Mouse (Mus musculus): ENCODE results near the gene 2310034G01Rik. TPM values are rescaled to one million over a fixed set of nuclear protein-coding genes. Genes with fewer than 3 reads are reported as not detected.

Gene 2310034G01Rik
- polyA plus RNA-seq, 1 experiment from 2014 or later: 2.8 TPM

DNA sequence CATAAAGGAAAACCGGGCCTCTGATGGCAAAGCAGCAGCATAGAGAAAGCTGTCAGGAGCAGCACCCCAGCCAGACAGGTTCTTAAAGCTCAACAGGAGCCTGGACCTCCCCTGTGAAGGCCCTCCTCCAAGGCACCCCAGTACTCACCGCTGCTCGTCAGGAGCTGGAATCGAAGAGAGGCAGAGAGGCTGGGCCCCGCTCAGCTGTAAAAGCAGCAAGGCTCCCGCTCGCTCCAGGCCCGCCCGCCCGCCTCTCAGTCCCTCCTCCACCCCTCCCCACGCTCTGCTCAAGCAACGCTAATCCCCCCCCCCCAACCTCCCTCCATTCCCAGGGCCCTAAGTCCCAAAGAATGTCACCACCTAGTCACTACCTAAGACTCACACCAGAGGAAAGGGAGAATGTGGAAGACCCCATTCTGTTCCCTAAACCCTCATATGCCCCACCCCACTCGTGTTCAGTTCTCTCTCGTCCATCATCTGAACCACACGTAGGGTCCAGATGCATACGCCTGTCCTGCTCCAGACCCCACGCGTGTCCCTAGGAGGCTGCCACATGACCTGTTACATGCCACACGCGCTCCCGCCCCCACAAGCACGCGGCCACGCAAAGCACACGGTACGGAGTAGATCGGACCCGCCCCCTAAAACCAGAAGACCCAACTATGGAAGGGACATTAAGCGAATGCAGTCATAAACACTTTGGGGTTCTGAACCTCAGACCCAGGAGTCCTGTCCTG is 23.9 kb downstream of the 2310034G01Rik start:
- H3K27ac ChIP-seq: peak overlapping the region; percentile 97
- H3K4me2 ChIP-seq (replicated peaks): peak overlapping the region; percentile 100
- no peaks in the 10 kb centered on the region for H3K9me3 ChIP-seq (ENCODE audit: control insufficient read depth, low read length)
- peak overlapping the region; percentile 65 for H3K4me3 ChIP-seq (replicated peaks; ENCODE audit: low read length)
- 3% methylated on average over 25 of the region's 29 CpGs for WGBS
- DNase-seq (ENCODE audit: low spot score) (peak; percentile 26), ATAC-seq (ENCODE audit: low FRiP score) (no peak)
- peak overlapping the region; percentile 74 for H3K9ac ChIP-seq
- peaks cover 16% of the 10 kb centered on the region for H3K36me3 ChIP-seq (replicated peaks; ENCODE audit: control insufficient read depth, insufficient read depth)
- peaks cover 10% of the 10 kb centered on the region for H3K27me3 ChIP-seq (ENCODE audit: control insufficient read depth, insufficient read depth, low read length)
- H3K4me1 ChIP-seq (replicated peaks; ENCODE audit: control insufficient read depth, insufficient read depth, low read length): peaks cover 66% of the 10 kb centered on the region

DNA sequence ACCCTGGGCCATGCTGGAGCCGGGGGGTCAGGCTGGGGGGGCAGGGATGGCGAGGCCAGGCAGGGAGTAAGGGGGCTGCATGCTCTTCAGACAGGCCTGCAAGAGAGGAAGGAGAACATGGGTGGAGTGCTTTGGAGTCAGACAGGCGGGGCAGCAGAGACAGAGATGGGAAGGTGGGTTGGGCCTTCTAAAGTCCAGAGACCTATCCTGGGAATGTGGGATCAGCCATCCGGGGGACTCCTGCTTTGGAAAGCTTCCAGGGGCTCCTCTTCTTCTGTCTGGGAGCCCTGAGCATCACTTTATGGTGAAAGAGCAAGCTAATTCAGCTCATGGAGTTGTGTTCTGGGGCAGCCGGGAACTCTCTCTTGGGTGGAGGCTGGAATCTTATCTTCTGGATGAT is 25.2 kb downstream of the 2310034G01Rik start:
- Histone ChIP-seq H3K4me2 (replicated peaks) (peak overlapping the region; percentile 100), H3K4me1 (replicated peaks; ENCODE audit: control insufficient read depth, insufficient read depth, low read length) (peaks cover 67% of the 10 kb centered on the region), H3K27ac (no peak overlapping the region), H3K36me3 (replicated peaks; ENCODE audit: control insufficient read depth, insufficient read depth) (peaks cover 4% of the 10 kb centered on the region; the same call in 1 of the 2 replicates), H3K27me3 (ENCODE audit: control insufficient read depth, insufficient read depth, low read length) (peaks cover 18% of the 10 kb centered on the region), H3K9ac (peak overlapping the region; percentile 74), H3K4me3 (replicated peaks; ENCODE audit: low read length) (peak overlapping the region; percentile 65), H3K9me3 (ENCODE audit: control insufficient read depth, low read length) (no peaks in the 10 kb centered on the region)
- ATAC-seq (ENCODE audit: low FRiP score) (no peak), DNase-seq (ENCODE audit: low spot score) (no peak)
- 72% methylated on average over 5 of the region's 5 CpGs for WGBS

DNA sequence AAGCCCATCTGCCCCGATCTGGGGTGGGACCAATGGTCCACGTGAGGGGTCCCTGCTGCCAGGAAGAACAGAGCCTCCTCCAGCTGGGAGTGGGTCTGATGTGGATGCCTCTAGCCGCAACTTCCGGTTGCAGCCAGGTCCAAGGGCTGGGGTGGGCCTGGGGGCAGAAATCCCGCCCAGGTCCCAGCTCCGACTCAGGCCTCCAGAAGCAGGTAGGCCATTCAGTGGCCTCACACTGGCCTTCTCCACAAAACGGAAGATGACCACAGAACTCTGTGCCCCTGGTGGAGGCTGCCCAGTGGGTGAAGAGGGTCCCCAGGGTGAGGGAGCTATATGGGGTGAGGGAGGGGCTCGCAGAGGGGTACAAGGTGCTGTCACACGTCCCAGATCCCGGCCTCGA is 25.7 kb downstream of the 2310034G01Rik start:
- peaks cover 67% of the 10 kb centered on the region for H3K4me1 ChIP-seq (replicated peaks; ENCODE audit: control insufficient read depth, insufficient read depth, low read length)
- WGBS: 73% methylated on average over 11 of the region's 11 CpGs
- DNase-seq (ENCODE audit: low spot score): no peak

DNA sequence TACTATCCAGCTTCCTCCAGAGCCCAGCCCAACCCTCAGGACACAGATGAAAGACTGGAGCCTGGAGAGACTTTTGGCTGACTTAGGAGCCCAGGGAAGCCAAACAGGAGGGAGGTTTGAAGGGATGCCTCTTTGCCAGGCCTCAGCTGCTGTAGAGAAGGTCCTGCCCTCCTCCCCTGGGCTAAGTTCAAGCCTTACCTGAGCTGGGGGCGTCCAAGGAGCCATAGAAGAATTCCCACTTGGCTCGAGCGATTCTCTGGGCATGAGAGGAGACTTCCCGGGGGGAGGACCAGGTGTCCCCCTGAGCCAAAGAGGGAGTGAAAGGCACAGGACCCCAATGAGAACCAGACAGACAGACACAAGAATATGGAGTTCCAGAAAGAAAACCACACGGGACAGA is 26.4 kb downstream of the 2310034G01Rik start:
- 68% methylated on average over 5 of the region's 5 CpGs for WGBS
- DNase-seq (ENCODE audit: low spot score) (no peak), ATAC-seq (ENCODE audit: low FRiP score) (no peak)
- no peak overlapping the region for H3K9ac ChIP-seq
- H3K27me3 ChIP-seq (ENCODE audit: control insufficient read depth, insufficient read depth, low read length): peaks cover 28% of the 10 kb centered on the region
- H3K4me2 ChIP-seq (replicated peaks): peak overlapping the region; percentile 100; the same call in 1 of the 2 replicates
- no peaks in the 10 kb centered on the region for H3K9me3 ChIP-seq (ENCODE audit: control insufficient read depth, low read length)
- H3K4me1 ChIP-seq (replicated peaks; ENCODE audit: control insufficient read depth, insufficient read depth, low read length): peaks cover 67% of the 10 kb centered on the region
- no peak overlapping the region for H3K4me3 ChIP-seq (replicated peaks; ENCODE audit: low read length)
- 0 out of 2 replicates have a peak, but pooled peaks cover 4% of the 10 kb centered on the region for H3K36me3 ChIP-seq (replicated peaks; ENCODE audit: control insufficient read depth, insufficient read depth)
- H3K27ac ChIP-seq: no peak overlapping the region

More for the DNA sequence above, 25.7 kb downstream of the 2310034G01Rik start:
- Histone ChIP-seq H3K27me3 (ENCODE audit: control insufficient read depth, insufficient read depth, low read length) (peaks cover 23% of the 10 kb centered on the region), H3K9ac (peak overlapping the region; percentile 74; the same call in 1 of the 2 replicates), H3K27ac (no peak overlapping the region), H3K36me3 (replicated peaks; ENCODE audit: control insufficient read depth, insufficient read depth) (0 out of 2 replicates have a peak, but pooled peaks cover 4% of the 10 kb centered on the region), H3K9me3 (ENCODE audit: control insufficient read depth, low read length) (no peaks in the 10 kb centered on the region), H3K4me3 (replicated peaks; ENCODE audit: low read length) (no peak overlapping the region), H3K4me2 (replicated peaks) (peak overlapping the region; percentile 100)
- no peak for ATAC-seq (ENCODE audit: low FRiP score)

DNA sequence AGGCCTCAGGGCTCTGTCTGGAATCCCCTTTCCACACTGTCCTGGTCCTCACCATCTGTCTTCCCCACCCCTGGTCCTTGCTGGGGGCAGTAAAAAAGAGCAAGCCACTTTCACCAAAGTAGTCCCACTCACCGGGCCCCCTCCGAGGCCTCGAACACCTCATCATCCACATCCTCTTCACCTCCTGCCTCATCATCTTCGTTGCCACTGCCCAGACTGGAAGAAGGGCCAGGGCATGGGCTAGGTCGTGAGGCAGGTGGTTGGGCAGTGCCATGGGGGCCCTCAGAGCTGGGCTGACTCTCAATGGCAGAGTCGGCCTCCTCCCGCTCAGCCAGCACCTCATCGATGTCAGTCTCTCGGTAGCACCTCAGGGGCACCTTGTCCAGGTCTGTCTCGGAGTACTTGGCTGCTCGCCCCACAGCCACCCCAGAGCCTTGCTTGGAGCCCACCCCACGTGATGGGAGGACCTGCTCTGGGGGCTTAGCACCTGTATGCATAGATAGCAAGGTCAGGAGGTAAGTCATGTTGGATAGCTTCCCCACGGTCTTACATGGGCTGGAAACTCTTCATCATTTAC is 27.0 kb downstream of the 2310034G01Rik start:
- ATAC-seq (ENCODE audit: low FRiP score): no peak
- H3K9me3 ChIP-seq (ENCODE audit: control insufficient read depth, low read length): no peaks in the 10 kb centered on the region
- H3K4me3 ChIP-seq (replicated peaks; ENCODE audit: low read length): no peak overlapping the region
- H3K27me3 ChIP-seq (ENCODE audit: control insufficient read depth, insufficient read depth, low read length): peaks cover 34% of the 10 kb centered on the region
- no peak overlapping the region for H3K27ac ChIP-seq
- peaks cover 73% of the 10 kb centered on the region for H3K4me1 ChIP-seq (replicated peaks; ENCODE audit: control insufficient read depth, insufficient read depth, low read length)
- 84% methylated on average over 13 of the region's 13 CpGs for WGBS
- H3K9ac ChIP-seq: peak overlapping the region; percentile 40
- DNase-seq (ENCODE audit: low spot score): no peak
- no peak overlapping the region for H3K4me2 ChIP-seq (replicated peaks)
- 0 out of 2 replicates have a peak, but pooled peaks cover 4% of the 10 kb centered on the region for H3K36me3 ChIP-seq (replicated peaks; ENCODE audit: control insufficient read depth, insufficient read depth)

DNA sequence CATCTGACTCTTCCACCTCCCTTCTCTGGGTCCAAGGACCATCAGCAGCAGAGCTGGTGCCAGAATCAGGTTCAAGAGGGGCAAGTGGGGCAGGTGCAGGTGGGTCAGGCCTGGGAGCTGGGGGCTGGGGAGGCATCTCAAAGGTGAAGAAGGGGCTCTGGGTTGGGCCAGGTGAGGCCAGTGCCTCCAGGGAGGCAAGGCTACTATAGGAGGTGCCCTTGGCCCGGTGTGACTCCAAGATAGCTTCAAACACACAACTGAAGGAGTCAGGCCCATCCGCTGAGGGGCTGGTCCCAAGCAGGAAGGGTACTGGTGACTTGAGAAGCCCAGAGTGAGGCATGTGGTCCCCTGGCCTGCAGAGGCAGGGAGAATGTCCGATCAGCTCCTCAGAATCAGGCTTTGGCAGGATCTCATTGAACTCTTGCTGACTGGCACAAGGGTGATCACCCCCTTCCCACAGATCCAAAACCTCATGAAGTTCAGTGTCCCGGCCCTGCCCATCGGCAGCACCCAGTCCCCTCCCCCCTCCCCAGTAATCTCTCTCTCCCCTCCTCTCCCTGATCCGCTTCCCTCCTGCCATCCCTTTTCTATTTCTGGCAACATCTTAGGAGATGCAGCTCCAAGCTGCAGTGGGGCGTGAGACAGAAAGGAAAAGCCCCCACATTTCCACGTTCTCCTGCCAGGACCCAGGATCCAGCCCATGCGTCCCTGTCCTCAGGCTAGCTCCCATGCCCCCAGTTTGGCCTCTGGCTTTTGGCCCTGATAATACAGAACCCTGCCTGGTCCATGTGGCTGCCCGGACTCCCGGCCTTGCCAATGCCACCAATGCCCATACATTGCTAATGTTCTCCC is 27.7 kb downstream of the 2310034G01Rik start:
- WGBS: 58% methylated on average over 11 of the region's 11 CpGs
- Histone ChIP-seq H3K4me3 (replicated peaks; ENCODE audit: low read length) (no peak overlapping the region), H3K4me1 (replicated peaks; ENCODE audit: control insufficient read depth, insufficient read depth, low read length) (peaks cover 75% of the 10 kb centered on the region), H3K36me3 (replicated peaks; ENCODE audit: control insufficient read depth, insufficient read depth) (0 out of 2 replicates have a peak, but pooled peaks cover 4% of the 10 kb centered on the region), H3K27ac (peak overlapping the region; percentile 81), H3K4me2 (replicated peaks) (peak overlapping the region; percentile 36), H3K27me3 (ENCODE audit: control insufficient read depth, insufficient read depth, low read length) (peaks cover 37% of the 10 kb centered on the region), H3K9me3 (ENCODE audit: control insufficient read depth, low read length) (no peaks in the 10 kb centered on the region), H3K9ac (peak overlapping the region; percentile 40)
- ATAC-seq (ENCODE audit: low FRiP score) (no peak), DNase-seq (ENCODE audit: low spot score) (no peak)

- WGBS: 17% methylated on average over 6 of the region's 6 CpGs
- DNase-seq (ENCODE audit: low spot score) (peak; percentile 64), ATAC-seq (ENCODE audit: low FRiP score) (peak; percentile 60)
- no peaks in the 10 kb centered on the region for H3K9me3 ChIP-seq (ENCODE audit: control insufficient read depth, low read length)
- H3K36me3 ChIP-seq (replicated peaks; ENCODE audit: control insufficient read depth, insufficient read depth): 0 out of 2 replicates have a peak, but pooled peaks cover 4% of the 10 kb centered on the region
- peak overlapping the region; percentile 40 for H3K9ac ChIP-seq
- H3K4me1 ChIP-seq (replicated peaks; ENCODE audit: control insufficient read depth, insufficient read depth, low read length): peaks cover 80% of the 10 kb centered on the region
- peak overlapping the region; percentile 81 for H3K27ac ChIP-seq
- peaks cover 48% of the 10 kb centered on the region for H3K27me3 ChIP-seq (ENCODE audit: control insufficient read depth, insufficient read depth, low read length)
- H3K4me2 ChIP-seq (replicated peaks): peak overlapping the region; percentile 36
- 0 out of 2 replicates have a peak overlapping the region, but pooled peaks have one; percentile 3 for H3K4me3 ChIP-seq (replicated peaks; ENCODE audit: low read length)
Observed at GRCm38 (mm10) chr19:46321101-46321943, 28.8 kb downstream of the 2310034G01Rik start.

GRCm38 (mm10) chr19:46320076-46320785 is 29.9 kb downstream of the 2310034G01Rik start:
- Histone ChIP-seq H3K27ac (no peak overlapping the region), H3K9ac (no peak overlapping the region; the same call in 1 of the 2 replicates), H3K4me2 (replicated peaks) (no peak overlapping the region), H3K9me3 (ENCODE audit: control insufficient read depth, low read length) (no peaks in the 10 kb centered on the region), H3K36me3 (replicated peaks; ENCODE audit: control insufficient read depth, insufficient read depth) (0 out of 2 replicates have a peak, but pooled peaks cover 4% of the 10 kb centered on the region), H3K4me3 (replicated peaks; ENCODE audit: low read length) (no peak overlapping the region), H3K27me3 (ENCODE audit: control insufficient read depth, insufficient read depth, low read length) (peaks cover 56% of the 10 kb centered on the region), H3K4me1 (replicated peaks; ENCODE audit: control insufficient read depth, insufficient read depth, low read length) (peaks cover 76% of the 10 kb centered on the region)
- ATAC-seq (ENCODE audit: low FRiP score) (no peak), DNase-seq (ENCODE audit: low spot score) (no peak)
- 84% methylated on average over 8 of the region's 8 CpGs for WGBS

Measured in hindbrain, embryonic 14.5 days (tissue).